Mouse (Mus musculus) cerebellum, adult 2 months (tissue): ENCODE measurements around the gene Cnn3. TPM values are rescaled to one million over a fixed set of nuclear protein-coding genes. Genes with fewer than 3 reads are reported as not detected.

Source experiments
- DNase-seq, 2 experiments: peaks; one replicate each; pipeline ENCODE4 v3.0.0; 2021
- H3K27ac ChIP-seq: fragments of 200-500 bp; 2 replicates; pipeline ENCODE4 v1.5.1; 2012; ENCODE audit warnings: low read length, control low read depth, inconsistent platforms; ENCODE audit not compliant: insufficient read depth
- H3K27me3 ChIP-seq: fragments of 200-500 bp; 2 replicates; pipeline ENCODE4 v1.6.1; 2012; ENCODE audit warnings: inconsistent platforms, mild to moderate bottlenecking, low read length, moderate library complexity; ENCODE audit not compliant: control insufficient read depth, insufficient read depth
- H3K4me1 ChIP-seq: fragments of 200-500 bp; 2 replicates; pipeline ENCODE4 v1.6.1; 2011; ENCODE audit warnings: low read length; ENCODE audit not compliant: control insufficient read depth, insufficient read depth
- H3K4me3 ChIP-seq: fragments of 200-500 bp; replicated peaks from 2 replicates; pipeline ENCODE3; 2011; ENCODE audit warnings: mild to moderate bottlenecking, low read depth, low read length, control low read depth; ENCODE audit not compliant: insufficient read depth
- CTCF ChIP-seq: fragments of 200-500 bp; IDR thresholded peaks from 2 replicates; pipeline ENCODE4 v1.5.1; 2011; ENCODE audit warnings: low read depth, mild to moderate bottlenecking, control low read depth, low read length, moderate library complexity, borderline replicate concordance; ENCODE audit not compliant: insufficient read depth
- POLR2A ChIP-seq: fragments of 200-500 bp; IDR thresholded peaks from 2 replicates; pipeline ENCODE4 v1.6.1; 2011; ENCODE audit warnings: low read length, control low read depth, borderline replicate concordance; ENCODE audit not compliant: insufficient read depth
- WGBS: fragments of 180-500 bp; shearing (Covaris S2); methylation state at CpG from one replicate; pipeline ENCODE4 v1.1.7; 2018; 5-methylcytosine and 5-hydroxymethylcytosine counted together
- polyA plus RNA-seq: library from polyadenylated mRNA; depleted of rRNA; stranded (reverse); fragments of >200 nt; gene quantifications from 2 replicates; pipeline ENCODE4 v1.2.3, GENCODE M21; 2012

The Cnn3 gene
- polyA plus RNA-seq, 1 experiment, result 170 TPM

- WGBS, result 2% methylated on average over 13 of the region's 13 CpGs
- DNase-seq, result peak; percentile 41 to 43
- no peaks in the 10 kb centered on the region for H3K27me3 ChIP-seq
- no peaks in the 10 kb centered on the region for H3K4me1 ChIP-seq
- TF ChIP-seq CTCF (no peak), POLR2A (no peak)
- H3K4me3 ChIP-seq, result peak overlapping the region; percentile 51
- no peak overlapping the region; the same call in 1 of the 2 replicates for H3K27ac ChIP-seq
Observed at GRCm38 (mm10) chr3:121427520-121427908, 1.2 kb downstream of the Cnn3 start.

- DNase-seq, result no peak
- Histone ChIP-seq H3K4me3 (peak overlapping the region; percentile 36), H3K27me3 (no peaks in the 10 kb centered on the region), H3K27ac (peak overlapping the region; percentile 20; the same call in 1 of the 2 replicates), H3K4me1 (no peaks in the 10 kb centered on the region)
- TF ChIP-seq POLR2A (no peak), CTCF (no peak)
- 40% methylated on average over 8 of the region's 8 CpGs for WGBS
Observed at GRCm38 (mm10) chr3:121428230-121428629, 1.9 kb downstream of the Cnn3 start.

- Histone ChIP-seq H3K27ac (no peak overlapping the region), H3K4me1 (no peaks in the 10 kb centered on the region), H3K4me3 (no peak overlapping the region), H3K27me3 (no peaks in the 10 kb centered on the region)
- no peak for DNase-seq
- 71% methylated on average over 11 of the region's 11 CpGs for WGBS
- TF ChIP-seq POLR2A (no peak), CTCF (no peak)
Observed at GRCm38 (mm10) chr3:121428696-121429259, 2.5 kb downstream of the Cnn3 start.

GRCm38 (mm10) chr3:121429469-121429868 is 3.2 kb downstream of the Cnn3 start:
- H3K27ac ChIP-seq, result no peak overlapping the region

GRCm38 (mm10) chr3:121430289-121430936 is 4.1 kb downstream of the Cnn3 start:
- Histone ChIP-seq H3K27me3 (no peaks in the 10 kb centered on the region), H3K4me1 (no peaks in the 10 kb centered on the region), H3K4me3 (no peak overlapping the region), H3K27ac (no peak overlapping the region)
- no peak for TF ChIP-seq CTCF
- no peak for TF ChIP-seq POLR2A
- WGBS, result 53% methylated on average over 7 of the region's 7 CpGs
- DNase-seq, result no peak

More at GRCm38 (mm10) chr3:121429469-121429868, 3.2 kb downstream of the Cnn3 start:
- Histone ChIP-seq H3K4me3 (no peak overlapping the region), H3K4me1 (no peaks in the 10 kb centered on the region), H3K27me3 (no peaks in the 10 kb centered on the region)
- WGBS, result 43% methylated on average over 3 of the region's 3 CpGs
- no peak for TF ChIP-seq POLR2A
- no peak for TF ChIP-seq CTCF
- DNase-seq, result no peak

- H3K4me3 ChIP-seq, result no peak overlapping the region
- H3K4me1 ChIP-seq, result no peaks in the 10 kb centered on the region
- DNase-seq, result no peak
- H3K27ac ChIP-seq, result no peak overlapping the region
- TF ChIP-seq POLR2A (no peak), CTCF (no peak)
- 87% methylated on average over 6 of the region's 6 CpGs for WGBS
- H3K27me3 ChIP-seq, result no peaks in the 10 kb centered on the region
Observed at GRCm38 (mm10) chr3:121433359-121433758, 7.1 kb downstream of the Cnn3 start.

- no peak overlapping the region for H3K4me3 ChIP-seq
- no peaks in the 10 kb centered on the region for H3K4me1 ChIP-seq
- 56% methylated on average over 8 of the region's 8 CpGs for WGBS
- DNase-seq, result no peak
- TF ChIP-seq POLR2A, result no peak
- no peak overlapping the region for H3K27ac ChIP-seq
- no peaks in the 10 kb centered on the region for H3K27me3 ChIP-seq
Observed at GRCm38 (mm10) chr3:121433968-121434533, 7.8 kb downstream of the Cnn3 start.

GRCm38 (mm10) chr3:121435296-121435695 is 9.0 kb downstream of the Cnn3 start:
- no peaks in the 10 kb centered on the region for H3K27me3 ChIP-seq
- TF ChIP-seq CTCF (no peak), POLR2A (no peak)
- H3K27ac ChIP-seq, result no peak overlapping the region
- 67% methylated on average over 5 of the region's 5 CpGs for WGBS
- no peak overlapping the region for H3K4me3 ChIP-seq
- H3K4me1 ChIP-seq, result no peaks in the 10 kb centered on the region
- DNase-seq, result no peak
